8 mouse cellular contexts compared by ENCODE assay signal in the genomic region with DNA sequence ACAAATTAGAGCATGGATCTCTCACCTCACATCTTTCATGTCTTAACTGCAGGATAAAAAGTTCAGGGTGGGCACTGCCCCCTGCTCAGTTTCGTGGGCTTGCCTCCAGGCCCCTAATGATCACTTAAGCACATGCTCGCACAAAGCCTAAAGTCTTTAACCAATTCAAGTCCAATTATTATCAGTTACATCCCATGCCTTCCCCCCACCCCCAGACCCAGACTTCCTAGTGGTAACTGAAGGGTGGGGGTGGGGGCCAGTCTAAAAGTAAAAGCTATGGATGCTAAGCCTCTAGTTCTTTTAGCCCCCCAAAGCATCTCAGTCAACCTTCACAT.
A peak's percentile ranks its signal among the peaks of the same experiment; 100 is the strongest.
DNase-seq lines count a peak whose midpoint lies in the region; ATAC-seq and TF ChIP-seq lines count a peak whose summit lies in the region.

No protein-coding gene starts in this region.

- peak overlapping the region; percentile 74 for H3K27ac ChIP-seq in heart, adult 2 months
- no peak overlapping the region for H3K27ac ChIP-seq in cortical plate, adult 2 months (ENCODE audit: insufficient read depth, low read length)
- H3K27ac ChIP-seq in hindbrain, embryonic 14.5 days: peak overlapping the region; percentile 87; the same call in 1 of the 2 replicates
- no peak overlapping the region for H3K27ac ChIP-seq in midbrain, embryonic 13.5 days

- H3K9me3 ChIP-seq in hindbrain, embryonic 14.5 days (ENCODE audit: control insufficient read depth, low read length): no peaks in the 10 kb centered on the region
- H3K9me3 ChIP-seq in midbrain, embryonic 13.5 days: no peaks in the 10 kb centered on the region

- no peaks in the 10 kb centered on the region for H3K36me3 ChIP-seq in heart, adult 2 months (ENCODE audit: control insufficient read depth, insufficient read depth, low read length)
- H3K36me3 ChIP-seq in hindbrain, embryonic 14.5 days (replicated peaks; ENCODE audit: control insufficient read depth, insufficient read depth): no peaks in the 10 kb centered on the region
- H3K36me3 ChIP-seq in midbrain, embryonic 13.5 days: no peaks in the 10 kb centered on the region

- no peak for TF ChIP-seq POLR2A in heart, adult 2 months (IDR thresholded peaks at IDR 0.05; ENCODE audit: insufficient read depth, low read depth, low read length)
- no peak for TF ChIP-seq POLR2A in cortical plate, adult 2 months (IDR thresholded peaks at IDR 0.05; ENCODE audit: extremely low read depth, insufficient read depth, low read length)

- TF ChIP-seq EP300 in heart, adult 2 months (IDR thresholded peaks at IDR 0.05; ENCODE audit: insufficient read depth, low read depth, low read length): no peak

- no peak for DNase-seq in heart, adult 2 months
- DNase-seq in heart, postnatal 25 days (ENCODE audit: low spot score): no peak
- no peak for DNase-seq in hindbrain, embryonic 14.5 days (ENCODE audit: low spot score)
- no peak for DNase-seq in adrenal gland, adult 18-20 months (ENCODE audit: low spot score in 2 of 2)
- no peak for DNase-seq in frontal cortex, postnatal 36 days (ENCODE audit: low spot score in 2 of 2)
- DNase-seq in thymus, postnatal 25 days: no peak

- no peak for TF ChIP-seq CTCF in heart, adult 2 months (IDR thresholded peaks at IDR 0.05)
- no peak for TF ChIP-seq CTCF in cortical plate, adult 2 months (IDR thresholded peaks at IDR 0.05; ENCODE audit: extremely low read depth, insufficient read depth, low read length)

- 21% methylated on average over 2 of the region's 2 CpGs for WGBS in heart, adult 2 months
- 10% methylated on average over 2 of the region's 2 CpGs for WGBS in hindbrain, embryonic 14.5 days
- WGBS in midbrain, embryonic 13.5 days: 14% methylated on average over 2 of the region's 2 CpGs

- intact Hi-C loops in heart, adult 2 months (cut with DNase I): loop anchor here (5.0 kb wide), 3 partner anchors 58 to 443 kb away; no protein-coding TSS in a partner anchor
- intact Hi-C loops in heart, postnatal 25 days (cut with DNase I): loop anchor here (5.0 kb wide), 1 partner anchor 58 kb away; no protein-coding TSS in a partner anchor

- peak overlapping the region; percentile 52 for H3K4me3 ChIP-seq in heart, adult 2 months
- H3K4me3 ChIP-seq in cortical plate, adult 2 months (ENCODE audit: insufficient read depth, low read length): peak overlapping the region; percentile 16; the same call in 1 of the 2 replicates
- H3K4me3 ChIP-seq in hindbrain, embryonic 14.5 days (replicated peaks; ENCODE audit: low read length): peak overlapping the region; percentile 60
- peak overlapping the region; percentile 45 for H3K4me3 ChIP-seq in midbrain, embryonic 13.5 days (replicated peaks)

- H3K4me2 ChIP-seq in hindbrain, embryonic 14.5 days (replicated peaks): peak overlapping the region; percentile 78
- peak overlapping the region; percentile 79 for H3K4me2 ChIP-seq in midbrain, embryonic 13.5 days (replicated peaks)

- no peaks in the 10 kb centered on the region for H3K27me3 ChIP-seq in heart, adult 2 months (ENCODE audit: control insufficient read depth, insufficient read depth, low read length)
- no peaks in the 10 kb centered on the region for H3K27me3 ChIP-seq in hindbrain, embryonic 14.5 days (ENCODE audit: control insufficient read depth, insufficient read depth, low read length)
- 0 out of 2 replicates have a peak, but pooled peaks cover 6% of the 10 kb centered on the region for H3K27me3 ChIP-seq in midbrain, embryonic 13.5 days

- ATAC-seq in hindbrain, embryonic 14.5 days (ENCODE audit: low FRiP score): no peak
- ATAC-seq in midbrain, embryonic 13.5 days: peak; percentile 29

- peaks cover 7% of the 10 kb centered on the region; the same call in 1 of the 2 replicates for H3K4me1 ChIP-seq in heart, adult 2 months (ENCODE audit: control insufficient read depth, insufficient read depth, low read length)
- H3K4me1 ChIP-seq in cortical plate, adult 2 months (ENCODE audit: control insufficient read depth, insufficient read depth, low read length): no peaks in the 10 kb centered on the region; the same call in 1 of the 2 replicates
- H3K4me1 ChIP-seq in hindbrain, embryonic 14.5 days (replicated peaks; ENCODE audit: control insufficient read depth, insufficient read depth, low read length): peaks cover 29% of the 10 kb centered on the region; the same call in 1 of the 2 replicates
- peaks cover 27% of the 10 kb centered on the region for H3K4me1 ChIP-seq in midbrain, embryonic 13.5 days (replicated peaks)

- H3K79me2 ChIP-seq in heart, adult 2 months (replicated peaks; ENCODE audit: control insufficient read depth, insufficient read depth, low read length): no peaks in the 10 kb centered on the region

- peak overlapping the region; percentile 67 for H3K9ac ChIP-seq in heart, adult 2 months (ENCODE audit: low read depth, low read length)
- peak overlapping the region; percentile 77 for H3K9ac ChIP-seq in hindbrain, embryonic 14.5 days
- peak overlapping the region; percentile 75; the same call in 1 of the 2 replicates for H3K9ac ChIP-seq in midbrain, embryonic 13.5 days (replicated peaks)

Comparison
In these comparisons a context has a peak if more than half of its experiments do, and no peak if none do; other contexts are left out.
1. H3K27ac ChIP-seq: peak in heart, adult 2 months (single experiment) and hindbrain, embryonic 14.5 days (single experiment); none in cortical plate, adult 2 months (single experiment) and midbrain, embryonic 13.5 days (single experiment).
2. Peak in every context shown above with its lines, with median percentiles within 50 percentile points of each other: H3K4me3 ChIP-seq and H3K9ac ChIP-seq.